Mouse (Mus musculus) right cerebral cortex, postnatal 10 days (tissue): ENCODE results near the gene Ryk.
A peak's percentile ranks its signal among the peaks of the same experiment; 100 is the strongest.

ENCODE experiments used
- DNase-seq, 2 experiments: peaks; one replicate each; pipeline ENCODE4 v3.0.0; 2021; ENCODE audit warnings: low spot score in 2 of 2

Ryk gene

DNA sequence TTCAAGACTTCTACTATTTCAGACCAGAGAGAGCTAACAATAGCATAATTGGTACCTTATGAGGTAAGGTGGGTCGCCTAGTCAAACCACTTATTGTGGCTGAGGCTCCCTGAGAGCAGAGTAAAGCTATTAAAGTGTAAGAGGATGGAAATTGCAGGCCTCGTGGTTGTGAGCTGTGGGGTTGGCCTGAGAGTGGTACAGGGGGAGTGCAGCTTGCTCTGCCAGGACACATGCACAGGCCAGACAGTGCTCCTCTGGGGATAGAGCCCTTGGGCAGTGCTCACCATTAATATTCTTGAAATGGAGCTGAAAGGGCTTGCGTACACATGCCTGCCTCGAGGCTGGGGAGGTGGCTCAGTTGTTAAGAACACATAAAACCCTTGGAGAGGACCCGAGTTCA lies 23.6 kb downstream of the Ryk start:
- no peak for DNase-seq

DNA sequence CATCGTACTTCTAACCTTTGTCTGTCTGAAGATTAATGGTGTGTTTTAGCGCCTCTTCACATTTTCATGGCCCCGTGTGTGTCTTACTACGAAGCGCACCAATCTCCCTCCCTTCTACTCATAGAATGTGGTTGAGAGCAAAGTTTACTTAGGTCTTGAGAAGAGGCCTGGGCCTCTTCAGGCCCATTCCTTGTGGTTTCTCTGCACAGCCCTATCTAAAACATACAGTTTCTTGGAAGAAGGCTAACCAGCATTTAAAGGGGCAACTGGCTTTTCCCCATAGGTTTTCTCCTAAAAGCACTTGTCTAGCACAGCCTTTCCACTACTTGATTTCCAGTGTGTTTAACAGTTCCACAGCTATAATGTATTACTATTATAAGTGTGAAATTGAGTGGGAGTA lies 24.7 kb downstream of the Ryk start:
- DNase-seq = no peak

DNA sequence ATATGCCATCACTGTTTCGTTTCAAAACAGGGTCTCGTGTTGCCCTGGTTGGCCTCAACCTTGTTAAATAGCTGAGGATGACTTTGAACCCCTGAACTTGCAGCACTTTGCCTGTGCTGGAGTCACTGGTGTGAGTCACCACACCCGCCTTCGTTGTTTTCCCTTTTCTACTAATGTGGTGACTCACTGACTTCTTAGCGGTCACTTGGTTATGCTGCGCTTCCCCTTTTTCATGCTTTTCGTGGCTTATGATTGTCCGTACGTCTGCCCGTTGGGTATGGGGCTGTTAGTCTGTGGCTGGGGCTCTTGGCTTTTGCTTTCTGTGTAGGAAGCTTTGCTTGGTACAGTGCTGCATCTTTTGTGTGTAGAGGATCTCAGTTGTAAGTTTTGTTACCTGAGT lies 25.2 kb downstream of the Ryk start:
- no peak for DNase-seq

DNA sequence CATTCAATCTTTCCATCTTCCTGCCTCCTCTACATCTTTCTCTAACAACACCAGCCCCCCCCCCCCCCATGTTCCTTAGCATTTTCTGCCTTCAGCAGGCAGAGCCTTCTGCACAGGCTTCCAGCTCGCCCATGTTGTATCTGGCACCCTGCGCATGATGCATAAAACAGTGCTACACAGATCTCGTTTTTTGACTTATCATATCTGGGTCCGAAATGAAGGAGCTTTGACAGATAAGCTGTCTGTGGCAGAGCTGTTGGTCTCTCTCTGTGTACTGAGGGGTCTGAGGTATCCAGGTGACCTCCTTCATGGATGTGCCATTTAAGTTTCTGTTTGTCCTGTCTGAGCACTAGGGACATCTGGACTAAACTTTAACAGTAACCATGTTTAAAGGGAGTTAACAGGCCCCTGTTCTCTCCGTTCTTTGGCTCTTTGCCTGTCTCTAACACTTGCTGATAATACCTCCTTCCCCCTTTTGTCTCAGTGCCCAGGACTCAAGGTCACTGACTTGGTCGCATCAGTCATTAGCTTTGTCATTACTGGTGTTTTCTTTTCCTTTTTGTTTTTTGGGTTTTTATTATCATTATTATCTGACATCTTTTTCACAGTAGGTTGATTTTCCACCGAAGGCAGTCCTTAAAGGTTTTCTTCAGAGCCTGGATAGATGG lies 26.2 kb downstream of the Ryk start:
- no peak for DNase-seq

DNA sequence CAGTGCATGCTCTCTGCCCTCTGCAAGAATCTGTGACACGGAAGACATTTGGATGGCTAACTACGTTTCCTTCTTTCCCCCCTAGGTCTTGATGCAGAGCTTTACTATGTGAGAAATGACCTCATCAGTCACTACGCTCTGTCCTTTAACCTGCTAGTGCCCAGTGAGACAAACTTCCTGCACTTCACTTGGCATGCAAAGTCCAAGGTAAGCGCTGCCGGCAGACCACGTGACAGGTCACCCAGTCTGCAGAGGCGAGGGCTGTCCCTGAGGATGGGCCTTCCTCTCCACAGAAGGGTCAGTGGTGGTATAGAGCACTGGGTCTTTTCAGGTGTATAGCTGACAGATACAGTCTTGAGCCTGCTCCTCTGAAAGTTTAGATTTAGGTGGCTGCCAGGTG lies 27.1 kb downstream of the Ryk start:
- no peak for DNase-seq

DNA sequence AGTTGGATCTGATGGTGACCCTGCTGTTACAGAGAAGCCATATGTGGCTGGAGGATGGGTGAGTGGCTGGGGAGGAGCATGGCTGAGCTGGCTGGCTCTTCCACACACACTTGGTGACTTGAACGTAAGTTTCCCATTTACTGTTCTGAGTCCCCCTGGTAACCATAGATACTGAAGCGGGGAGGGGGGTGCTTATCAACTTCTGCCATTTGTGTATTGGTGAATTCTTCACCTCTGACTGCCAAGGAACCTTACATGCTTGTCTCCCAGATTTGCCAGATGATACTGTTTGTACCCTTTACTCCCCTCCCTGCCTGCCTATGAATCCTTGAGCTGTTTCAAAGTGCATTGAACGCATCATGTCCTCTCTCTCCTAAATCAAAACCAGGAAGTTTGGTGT lies 27.5 kb downstream of the Ryk start:
- no peak for DNase-seq

DNA sequence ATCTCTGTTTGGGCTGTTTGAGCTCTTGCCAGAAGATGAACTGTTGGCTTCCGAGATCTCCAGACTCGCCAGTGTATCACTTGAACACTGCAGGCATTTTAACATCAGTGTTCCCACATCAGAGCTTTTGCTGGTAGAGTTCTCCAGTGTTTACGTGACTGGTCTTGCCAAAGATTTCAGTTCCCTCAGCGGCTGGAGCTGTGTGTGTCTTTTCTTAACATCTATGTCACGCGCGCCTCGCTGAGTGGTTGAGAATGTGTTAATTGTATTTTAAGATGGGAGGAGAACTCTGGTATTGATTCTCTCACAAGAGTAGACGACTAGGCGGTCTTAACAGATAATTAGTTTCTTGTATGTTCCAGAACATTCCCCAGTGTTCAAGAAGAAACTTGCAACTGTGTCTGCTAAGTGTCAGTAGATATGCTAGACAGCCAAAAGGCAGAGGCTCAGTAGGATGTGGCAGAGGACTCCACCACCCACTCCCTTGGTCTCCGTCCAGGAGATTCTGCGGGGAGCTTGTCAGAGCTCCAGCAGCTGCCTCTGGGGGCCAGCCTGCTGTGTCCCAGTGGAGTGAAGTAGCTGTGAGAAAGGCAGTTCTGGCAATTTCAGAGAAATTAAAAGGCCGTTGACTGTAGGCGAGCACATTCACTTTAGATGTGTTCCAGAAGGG lies 29.3 kb downstream of the Ryk start:
- DNase-seq = peak; percentile 87 to 91

DNA sequence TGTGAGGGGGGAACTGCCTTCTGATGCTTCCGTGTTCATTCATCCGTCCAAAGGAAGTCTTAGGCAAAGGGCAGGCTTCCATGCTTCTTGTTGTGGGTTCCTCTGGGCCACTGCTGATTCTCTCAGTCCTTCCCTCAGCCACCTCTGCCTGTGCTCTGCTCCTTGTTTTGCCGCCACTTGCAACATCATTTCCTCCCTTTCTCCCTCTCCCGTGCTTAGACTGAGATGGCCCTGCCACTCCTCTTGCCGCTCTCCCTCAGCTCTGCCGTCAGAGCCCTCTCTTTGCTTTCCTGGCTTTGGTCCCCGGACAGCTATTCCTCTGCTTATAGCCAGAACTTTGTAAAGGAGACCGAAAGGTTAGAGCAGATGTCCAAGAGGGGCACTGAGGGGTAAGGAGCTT lies 30.2 kb downstream of the Ryk start:
- no peak for DNase-seq

DNA sequence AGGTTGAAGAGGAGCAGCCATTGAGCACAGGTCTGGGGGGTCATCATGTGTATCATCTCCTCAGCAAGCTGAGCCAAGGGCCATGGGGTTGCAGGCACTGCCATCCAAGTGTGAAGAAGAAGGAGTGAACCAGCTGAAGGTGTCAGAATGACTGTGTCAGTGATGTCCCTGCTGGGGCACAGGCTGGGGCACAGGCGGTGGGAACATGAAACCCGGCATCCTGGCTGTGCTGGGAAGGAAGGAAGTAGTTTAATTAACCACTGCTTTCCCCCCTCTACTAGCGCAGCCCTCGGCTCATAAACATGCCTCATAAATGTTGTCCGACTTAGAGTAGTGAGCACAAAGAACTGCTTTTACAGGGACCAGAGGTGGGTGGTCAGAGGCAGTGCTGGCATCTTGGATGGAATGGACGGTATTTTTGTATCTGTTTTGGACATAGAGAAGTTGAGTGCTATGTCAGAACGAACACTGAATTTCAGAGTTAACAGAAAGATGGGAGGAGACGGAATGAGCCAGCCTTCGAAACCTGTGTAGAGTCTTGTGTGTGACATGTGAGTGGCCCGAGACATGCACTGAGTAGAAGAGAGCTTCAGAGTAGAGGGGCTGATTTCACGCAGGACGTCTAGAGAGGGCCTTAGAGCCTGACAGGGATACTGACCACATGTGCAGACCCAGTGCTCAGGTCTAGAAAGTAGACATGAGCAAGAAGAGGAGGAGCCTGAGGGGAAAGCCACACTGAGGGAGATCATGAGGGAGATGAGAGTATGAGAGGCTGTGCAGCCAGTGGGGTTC lies 31.4 kb downstream of the Ryk start:
- DNase-seq = no peak

DNA sequence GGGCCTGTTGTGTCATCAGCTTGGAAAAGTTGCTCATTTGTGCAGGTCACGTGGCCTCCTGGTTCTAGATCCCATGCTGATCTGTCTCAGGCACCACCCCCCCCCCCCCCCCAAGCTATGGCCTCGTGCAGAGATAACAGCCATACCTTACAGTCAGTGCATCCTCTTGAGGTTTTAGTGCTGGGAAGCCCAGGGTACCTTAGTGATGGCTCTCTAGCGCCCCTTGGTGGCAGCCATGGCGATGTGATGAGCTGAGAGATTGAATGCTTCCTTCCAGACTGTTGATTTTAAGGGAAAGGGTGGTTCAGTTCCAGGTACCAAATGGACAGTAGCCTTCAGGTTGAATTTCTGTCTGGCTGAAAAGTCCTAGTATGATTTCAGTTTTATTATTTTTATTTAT lies 32.2 kb downstream of the Ryk start:
- DNase-seq = peak; percentile 73 to 82

DNA sequence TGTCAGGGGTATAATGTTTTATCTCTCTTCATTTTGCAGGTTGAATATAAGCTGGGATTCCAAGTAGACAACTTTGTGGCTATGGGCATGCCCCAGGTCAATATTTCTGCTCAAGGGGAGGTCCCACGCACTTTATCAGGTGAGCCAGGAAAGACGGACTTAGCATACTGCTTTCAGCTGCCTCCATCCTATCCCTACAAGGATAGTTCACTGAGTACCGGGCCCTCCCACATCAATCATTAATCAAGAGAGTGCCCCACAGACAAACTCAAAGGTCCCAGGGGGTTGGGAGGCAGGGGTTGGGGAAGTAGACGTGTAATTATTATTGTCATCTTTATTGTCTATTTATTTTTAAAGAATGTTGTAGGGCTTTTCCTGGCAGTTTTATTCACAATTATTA lies 32.8 kb downstream of the Ryk start:
- no peak for DNase-seq

DNA sequence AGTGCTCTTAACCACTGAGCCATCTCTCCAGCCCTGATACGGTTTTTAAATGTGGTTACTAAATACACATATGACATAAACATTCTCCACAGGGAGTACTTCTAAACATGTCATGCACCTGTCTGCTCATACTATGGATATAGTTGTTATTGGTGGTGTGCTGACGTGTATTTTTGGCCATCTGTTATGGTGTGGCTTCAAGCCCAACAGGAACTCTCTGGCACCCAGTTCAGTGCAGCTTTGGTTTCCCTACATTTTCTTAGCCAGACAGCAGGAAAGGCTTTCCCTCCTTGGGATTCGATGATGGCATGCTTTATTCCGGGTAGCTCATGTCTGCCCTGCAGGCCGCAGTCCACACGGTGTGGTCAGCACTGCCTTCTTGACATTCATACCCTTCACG lies 33.7 kb downstream of the Ryk start:
- no peak for DNase-seq

DNA sequence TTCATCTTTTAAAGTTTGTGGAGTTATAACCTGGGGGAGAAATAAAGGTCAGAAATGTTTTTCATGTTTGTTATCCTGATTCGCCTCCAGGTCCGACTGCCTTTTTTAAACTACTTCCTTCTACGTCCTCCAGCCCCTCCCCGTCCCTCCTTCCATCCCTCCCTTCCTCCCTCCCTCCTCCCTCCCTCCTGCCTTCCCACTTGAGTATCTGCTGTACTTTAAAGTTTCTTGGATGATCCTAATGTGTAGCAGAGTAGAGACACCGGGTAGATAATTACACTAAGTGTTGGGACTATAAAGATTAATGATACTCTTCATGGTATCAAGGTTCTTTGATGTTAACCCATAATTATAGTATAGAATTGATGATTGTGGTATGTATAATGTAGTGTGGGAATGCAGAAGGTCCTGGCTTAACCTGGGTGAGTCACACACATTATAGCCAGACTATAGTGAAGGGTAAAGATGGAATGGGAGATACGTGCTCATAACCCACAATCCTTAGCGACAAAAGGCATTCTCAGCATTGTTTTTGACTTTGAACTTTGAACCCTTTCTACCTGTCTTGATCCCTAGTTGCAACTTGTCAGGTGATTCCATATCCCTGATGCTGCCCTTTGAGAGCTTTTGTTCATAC lies 41.5 kb downstream of the Ryk start:
- no peak for DNase-seq

DNA sequence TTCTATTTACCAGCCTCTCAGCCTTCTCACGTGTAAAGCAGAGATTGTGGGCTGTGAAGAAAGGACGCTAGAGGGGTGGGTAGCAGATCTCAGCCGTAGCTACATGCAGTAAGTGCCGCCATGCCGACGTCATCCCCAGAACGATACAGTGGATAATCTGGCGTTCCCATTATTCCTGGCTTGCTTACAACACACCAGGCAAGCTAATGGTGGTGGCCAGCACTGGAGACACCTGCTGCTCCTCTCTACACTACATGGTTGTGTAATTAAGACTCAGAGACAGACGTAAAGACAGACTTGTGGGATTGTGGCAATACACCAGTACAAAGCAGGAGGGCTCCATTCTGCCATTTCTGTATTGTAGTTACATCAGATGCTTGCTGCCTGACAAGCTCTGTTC lies 43.2 kb downstream of the Ryk start:
- DNase-seq = no peak

DNA sequence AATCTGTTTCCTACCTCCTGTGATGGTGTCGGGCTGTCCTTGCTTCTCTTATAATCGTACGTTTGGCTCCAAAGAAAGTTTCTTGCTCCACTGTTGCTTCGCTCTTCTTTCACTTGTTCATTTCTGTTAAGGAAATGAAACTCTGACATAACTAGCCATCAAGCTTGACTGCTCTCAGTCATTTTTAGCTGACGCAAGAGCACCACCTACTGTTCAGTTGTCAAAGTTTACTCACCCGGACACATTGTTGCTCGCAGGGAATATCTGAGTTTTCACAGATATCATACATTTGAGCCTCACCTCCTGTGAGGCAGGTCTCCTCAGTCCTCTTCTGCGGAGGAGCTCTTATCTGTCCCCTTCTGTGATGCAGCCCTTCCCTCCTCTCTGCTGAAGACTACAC lies 44.8 kb downstream of the Ryk start:
- peak in 1 of 2 experiments; percentile 68 for DNase-seq

DNA sequence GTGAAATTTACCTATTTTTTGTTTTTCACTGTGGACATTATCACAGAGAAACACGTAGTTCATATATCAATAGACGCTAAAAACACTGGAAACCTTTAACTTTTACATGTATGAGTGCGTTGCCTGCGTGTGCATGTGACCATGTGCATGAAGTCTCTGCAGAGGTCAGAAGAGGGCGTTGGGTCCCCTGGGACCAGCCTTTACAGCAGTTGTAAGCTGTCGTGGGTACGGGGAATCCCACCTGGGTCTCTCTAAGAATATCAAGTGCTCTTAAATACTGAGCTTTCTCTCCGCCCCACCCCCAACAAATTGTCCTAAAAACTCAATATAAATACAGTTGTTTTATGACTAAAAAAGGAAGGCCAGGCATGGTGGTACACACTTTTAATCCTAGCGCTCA lies 50.0 kb downstream of the Ryk start:
- DNase-seq = no peak

DNA sequence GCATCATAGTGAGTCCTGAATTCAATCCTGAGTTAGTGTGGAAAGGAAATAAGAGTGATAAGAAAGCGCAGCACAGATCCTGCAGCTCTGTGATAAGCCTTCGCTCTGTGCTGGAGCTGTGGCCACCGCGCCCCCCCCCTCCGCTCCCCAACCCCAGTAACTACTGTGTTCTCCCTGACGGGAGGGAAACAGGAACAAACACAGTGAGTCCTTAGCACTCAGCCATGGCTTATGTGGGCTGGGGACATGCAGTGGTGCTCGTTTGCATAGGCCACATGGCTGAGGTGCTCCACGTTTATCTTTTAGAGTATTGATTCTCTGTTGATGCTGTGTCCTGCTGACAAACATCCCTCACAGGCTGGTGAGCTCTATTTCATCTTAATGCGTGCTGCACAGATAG lies 55.4 kb downstream of the Ryk start:
- no peak for DNase-seq

DNA sequence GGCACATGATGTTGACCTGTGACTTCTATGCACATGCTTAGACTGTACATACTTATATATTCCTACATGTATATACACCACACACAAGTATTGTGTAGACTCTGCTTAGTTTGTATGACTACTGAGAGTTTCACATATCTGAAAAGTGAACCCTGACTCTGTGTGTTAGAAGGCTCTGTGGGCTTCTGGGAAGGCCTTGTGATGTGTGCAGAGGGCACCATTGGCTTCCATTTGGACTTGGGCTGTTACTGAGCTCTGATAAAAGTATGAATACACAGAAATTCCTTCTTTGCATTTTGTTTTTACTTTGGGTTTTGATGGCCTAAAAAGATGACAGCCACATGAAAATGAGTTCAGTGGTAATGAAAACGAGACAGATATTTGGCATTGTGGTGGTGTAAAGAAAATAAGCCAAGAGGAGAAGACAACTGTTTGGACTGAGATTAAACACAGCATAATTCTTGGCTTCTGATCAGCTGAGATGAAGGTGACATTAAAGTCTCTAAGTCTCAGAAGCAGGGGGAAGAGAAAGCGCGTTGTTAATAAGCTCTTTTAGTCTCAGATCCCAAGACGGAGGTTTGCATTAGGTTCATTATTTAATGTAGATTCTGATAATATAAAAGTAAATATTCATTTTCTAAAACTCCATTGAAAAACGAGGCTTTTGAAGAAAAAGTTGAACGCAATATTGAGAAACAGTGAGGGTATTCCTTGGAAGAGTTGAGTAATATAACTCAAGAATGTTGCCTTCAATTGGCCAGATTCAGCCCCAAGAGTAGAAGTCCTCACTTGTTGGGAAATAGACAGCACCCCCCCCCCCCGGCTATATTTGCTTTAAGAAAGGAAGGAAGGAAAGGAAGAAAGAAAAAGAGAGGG lies 58.0 kb downstream of the Ryk start:
- no peak for DNase-seq

DNA sequence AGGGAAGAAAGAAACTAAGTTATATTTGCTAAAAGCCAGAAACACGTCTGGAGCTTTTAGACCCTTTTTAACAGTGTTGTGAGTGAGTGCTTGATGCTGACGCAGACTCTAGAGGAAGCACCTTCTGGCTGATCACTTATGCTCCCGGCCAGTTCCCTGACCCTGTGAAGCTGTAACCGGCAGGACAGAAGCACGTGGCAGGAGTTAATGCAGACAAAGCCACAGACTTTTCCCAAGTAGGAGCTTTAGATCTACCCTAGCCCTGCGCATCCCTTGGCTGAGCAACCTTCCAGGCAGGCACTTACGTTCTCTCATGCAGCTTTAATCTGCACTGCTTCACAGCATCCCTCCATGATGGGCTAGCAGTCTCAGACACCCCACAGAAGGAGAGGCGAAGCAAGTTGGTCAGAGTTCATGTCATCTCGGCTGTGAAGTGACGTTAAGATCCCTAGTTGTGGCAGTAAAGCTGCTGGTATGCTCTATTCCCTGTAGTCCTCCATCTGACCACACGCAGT lies 58.7 kb downstream of the Ryk start:
- DNase-seq = no peak

DNA sequence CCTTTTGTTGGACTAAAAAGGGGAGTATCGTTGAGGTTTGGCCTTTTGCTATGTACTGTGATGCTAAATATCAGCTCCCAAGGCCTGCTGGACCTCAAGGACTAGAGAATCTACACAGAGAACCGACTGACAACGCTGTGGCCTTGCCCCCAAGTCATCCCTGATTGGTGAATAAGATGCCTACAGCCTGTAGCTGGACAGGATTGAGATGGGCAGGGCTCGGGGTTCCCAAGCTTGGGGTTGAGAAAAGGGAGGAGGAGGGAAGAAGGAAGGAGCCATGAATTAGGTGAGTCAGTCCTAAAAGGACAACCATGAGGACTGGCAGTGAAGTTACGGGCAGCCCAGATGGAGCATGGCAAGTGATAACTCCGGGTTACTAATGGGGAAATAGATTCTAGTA lies 65.2 kb downstream of the Ryk start:
- DNase-seq = no peak

DNA sequence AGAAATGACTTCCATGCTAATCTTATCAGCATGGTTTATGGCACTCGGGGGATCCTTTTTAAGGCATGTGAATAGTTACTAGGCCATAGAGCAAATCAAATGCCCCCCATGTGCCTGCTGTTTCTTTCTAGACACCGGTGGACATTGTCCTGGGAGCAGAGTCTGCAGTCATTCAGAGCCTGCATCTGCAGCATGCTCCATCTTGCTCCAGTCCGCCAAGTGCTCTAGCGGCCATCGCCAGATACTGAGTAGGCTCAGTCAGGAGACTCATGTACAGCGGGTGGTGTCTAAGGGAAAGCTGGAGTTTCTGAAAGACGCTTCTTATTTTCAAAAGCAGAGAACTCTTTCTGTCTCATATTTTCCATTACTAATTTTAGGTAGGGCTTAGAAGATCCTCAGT lies 67.6 kb downstream of the Ryk start:
- DNase-seq = no peak
